Mouse (Mus musculus) limb, embryonic 11.5 days (tissue): Measurements from ENCODE around the gene Ccdc186. TPM values are rescaled to one million over a fixed set of nuclear protein-coding genes. Genes with fewer than 3 reads are reported as not detected.

ENCODE experiments used
- ATAC-seq: fragments of 200-750 bp; cut with Nextera tagmentation; 2 replicates; pipeline ENCODE4 v1.8.0; 2017; ENCODE audit warnings: low read depth; ENCODE audit not compliant: insufficient number of reproducible peaks, low FRiP score, low TSS enrichment
- DNase-seq: peaks from one replicate; pipeline ENCODE4 v3.0.0-alpha.2; 2015; ENCODE audit warnings: low spot score
- H3K27ac ChIP-seq: fragments of 300-500 bp; sonication (generic); replicated peaks from 2 replicates; pipeline ENCODE4 v1.5.1; 2014; ENCODE audit warnings: low read depth, mild to moderate bottlenecking, low read length
- H3K27me3 ChIP-seq: fragments of 300-500 bp; sonication (generic); 2 replicates; pipeline ENCODE4 v1.6.1; 2014; ENCODE audit warnings: mild to moderate bottlenecking, low read length, mixed read lengths; ENCODE audit not compliant: control insufficient read depth, insufficient read depth
- H3K36me3 ChIP-seq: fragments of 300-500 bp; sonication (generic); 2 replicates; pipeline ENCODE4 v1.6.1; 2014; ENCODE audit warnings: mild to moderate bottlenecking, low read length, moderate library complexity, mixed read lengths; ENCODE audit not compliant: control insufficient read depth, insufficient read depth
- H3K4me1 ChIP-seq: fragments of 300-500 bp; sonication (generic); 2 replicates; pipeline ENCODE4 v1.6.1; 2014; ENCODE audit warnings: low read length, mixed read lengths; ENCODE audit not compliant: control insufficient read depth, insufficient read depth
- H3K4me2 ChIP-seq: fragments of 300-500 bp; sonication (generic); 2 replicates; pipeline ENCODE4 v1.6.1; 2014; ENCODE audit warnings: low read depth, mild to moderate bottlenecking, moderate library complexity; ENCODE audit not compliant: severe bottlenecking
- H3K4me3 ChIP-seq: fragments of 300-500 bp; sonication (generic); 2 replicates; pipeline ENCODE4 v1.5.1; 2014; ENCODE audit warnings: low read depth, low read length
- H3K9ac ChIP-seq: fragments of 300-500 bp; sonication (generic); 2 replicates; pipeline ENCODE4 v1.6.1; 2014; ENCODE audit warnings: mild to moderate bottlenecking, low read length
- H3K9me3 ChIP-seq: fragments of 300-500 bp; sonication (generic); 2 replicates; pipeline ENCODE4 v1.6.1; 2016; ENCODE audit warnings: low read length; ENCODE audit not compliant: control insufficient read depth
- WGBS: fragments of 180-500 bp; shearing (Covaris S2); extraction: QIAGEN DNeasy Blood & Tissue Kit; methylation state at CpG from one replicate; pipeline ENCODE4 v1.1.7; 2014; 5-methylcytosine and 5-hydroxymethylcytosine counted together
- polyA plus RNA-seq: library from polyadenylated mRNA; unstranded; fragments of >200 nt; fragmentation: Nextera tagmentation; extraction: Ambion mirVana; gene quantifications from 2 replicates; pipeline ENCODE4 v1.2.1, GENCODE M21; 2014

The Ccdc186 gene
- polyA plus RNA-seq, 1 experiment from 2014 or later = 19.1 TPM

- Histone ChIP-seq H3K9me3 (no peaks in the 10 kb centered on the region), H3K4me1 (peaks cover 13% of the 10 kb centered on the region), H3K27me3 (peaks cover 23% of the 10 kb centered on the region), H3K36me3 (no peaks in the 10 kb centered on the region), H3K27ac (no peak overlapping the region), H3K4me3 (no peak overlapping the region), H3K4me2 (no peak overlapping the region), H3K9ac (no peak overlapping the region)
- DNase-seq (no peak), ATAC-seq (no peak)
- 67% methylated on average over 9 of the region's 9 CpGs for WGBS
These were observed 47.5 kb downstream of the Ccdc186 start for GRCm38 (mm10) chr19:56774408-56774962.

GRCm38 (mm10) chr19:56773393-56773971, 48.5 kb downstream of the Ccdc186 start:
- no peak for ATAC-seq
- H3K36me3 ChIP-seq = no peaks in the 10 kb centered on the region

GRCm38 (mm10) chr19:56772158-56772557, 49.8 kb downstream of the Ccdc186 start:
- H3K9me3 ChIP-seq = no peaks in the 10 kb centered on the region
- no peaks in the 10 kb centered on the region for H3K36me3 ChIP-seq
- DNase-seq (no peak), ATAC-seq (no peak)
- no peak overlapping the region for H3K4me3 ChIP-seq
- no peak overlapping the region for H3K27ac ChIP-seq
- H3K9ac ChIP-seq = no peak overlapping the region
- peaks cover 19% of the 10 kb centered on the region for H3K27me3 ChIP-seq
- WGBS = 92% methylated on average over 7 of the region's 7 CpGs
- H3K4me2 ChIP-seq = no peak overlapping the region
- peaks cover 13% of the 10 kb centered on the region for H3K4me1 ChIP-seq

More at GRCm38 (mm10) chr19:56773393-56773971, 48.5 kb downstream of the Ccdc186 start:
- no peak overlapping the region for H3K4me3 ChIP-seq
- H3K9me3 ChIP-seq = no peaks in the 10 kb centered on the region
- H3K27ac ChIP-seq = no peak overlapping the region
- H3K4me1 ChIP-seq = peaks cover 13% of the 10 kb centered on the region
- H3K9ac ChIP-seq = no peak overlapping the region
- no peak for DNase-seq
- H3K27me3 ChIP-seq = peaks cover 23% of the 10 kb centered on the region
- WGBS = 75% methylated on average over 10 of the region's 10 CpGs
- no peak overlapping the region for H3K4me2 ChIP-seq

GRCm38 (mm10) chr19:56769024-56769423, 53.0 kb downstream of the Ccdc186 start:
- 89% methylated on average over 9 of the region's 9 CpGs for WGBS
- Histone ChIP-seq H3K4me2 (no peak overlapping the region), H3K4me3 (no peak overlapping the region), H3K9me3 (no peaks in the 10 kb centered on the region), H3K4me1 (no peaks in the 10 kb centered on the region), H3K36me3 (no peaks in the 10 kb centered on the region), H3K27me3 (no peaks in the 10 kb centered on the region), H3K9ac (no peak overlapping the region), H3K27ac (no peak overlapping the region)
- ATAC-seq = no peak
- no peak for DNase-seq

- ATAC-seq (no peak), DNase-seq (no peak)
- Histone ChIP-seq H3K9ac (no peak overlapping the region), H3K27me3 (no peaks in the 10 kb centered on the region), H3K4me1 (no peaks in the 10 kb centered on the region), H3K4me2 (no peak overlapping the region), H3K9me3 (no peaks in the 10 kb centered on the region), H3K27ac (no peak overlapping the region), H3K36me3 (no peaks in the 10 kb centered on the region), H3K4me3 (no peak overlapping the region)
- 92% methylated on average over 4 of the region's 4 CpGs for WGBS
These were observed 59.3 kb downstream of the Ccdc186 start for GRCm38 (mm10) chr19:56762686-56763085.

- 91% methylated on average over 2 of the region's 2 CpGs for WGBS
- ATAC-seq (no peak), DNase-seq (no peak)
- Histone ChIP-seq H3K36me3 (no peaks in the 10 kb centered on the region), H3K27ac (no peak overlapping the region), H3K9ac (no peak overlapping the region), H3K4me2 (no peak overlapping the region), H3K27me3 (no peaks in the 10 kb centered on the region), H3K9me3 (no peaks in the 10 kb centered on the region), H3K4me3 (no peak overlapping the region), H3K4me1 (no peaks in the 10 kb centered on the region)
These were observed 60.3 kb downstream of the Ccdc186 start for GRCm38 (mm10) chr19:56761727-56762126.

- H3K27me3 ChIP-seq = no peaks in the 10 kb centered on the region
- no peak overlapping the region for H3K4me3 ChIP-seq
- H3K27ac ChIP-seq = no peak overlapping the region
- no peak for ATAC-seq
- 86% methylated on average over 5 of the region's 5 CpGs for WGBS
- no peak overlapping the region for H3K9ac ChIP-seq
- no peaks in the 10 kb centered on the region for H3K36me3 ChIP-seq
- H3K4me1 ChIP-seq = no peaks in the 10 kb centered on the region
- no peaks in the 10 kb centered on the region for H3K9me3 ChIP-seq
- DNase-seq = no peak
- no peak overlapping the region for H3K4me2 ChIP-seq
These were observed 60.9 kb downstream of the Ccdc186 start for GRCm38 (mm10) chr19:56761096-56761495.

GRCm38 (mm10) chr19:56760306-56760940, 61.6 kb downstream of the Ccdc186 start:
- H3K27me3 ChIP-seq = no peaks in the 10 kb centered on the region
- H3K36me3 ChIP-seq = no peaks in the 10 kb centered on the region
- H3K4me2 ChIP-seq = no peak overlapping the region
- no peak overlapping the region for H3K4me3 ChIP-seq
- ATAC-seq (no peak), DNase-seq (no peak)
- no peaks in the 10 kb centered on the region for H3K9me3 ChIP-seq
- WGBS = 90% methylated on average over 8 of the region's 8 CpGs
- no peaks in the 10 kb centered on the region for H3K4me1 ChIP-seq
- no peak overlapping the region for H3K9ac ChIP-seq
- no peak overlapping the region for H3K27ac ChIP-seq
